In the genomic region with DNA sequence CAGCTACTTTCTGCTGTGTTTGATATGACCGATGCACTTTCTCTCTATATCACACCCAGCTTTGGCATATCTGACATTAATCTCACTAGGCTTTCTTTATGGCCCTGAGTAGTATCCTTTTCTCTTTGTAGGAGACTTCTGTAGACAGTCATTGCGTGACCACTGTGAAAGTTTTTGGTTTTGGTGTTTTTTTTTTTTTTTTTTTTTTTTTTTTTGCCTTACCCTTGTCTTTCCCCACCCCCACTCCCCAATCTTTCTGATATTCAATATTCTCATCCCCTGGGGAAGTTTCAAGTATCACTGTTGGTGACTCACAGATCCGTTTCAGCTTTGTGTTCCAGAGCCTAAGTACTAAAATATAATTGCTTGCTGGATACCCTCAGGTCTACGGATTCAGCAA, we compare ENCODE assay signal across 20 mouse cellular contexts. TPM values are rescaled to one million over a fixed set of nuclear protein-coding genes. Genes with fewer than 3 reads are reported as not detected.
DNase-seq lines count a peak whose midpoint lies in the region; TF ChIP-seq lines count a peak whose summit lies in the region.
"Had no signal": no experiment of that assay in that cellular context is flagged by ENCODE, and none has a peak within 500 bp of the region (broad histone marks: within the 10 kb centered on the region; RNA-seq: fewer than 3 reads in every experiment).

No protein-coding gene starts in this region.

- H3K4me2 ChIP-seq in CH12.LX (ENCODE audit: insufficient read depth, low read depth, poor library complexity, severe bottlenecking): peak overlapping the region; percentile 61; the same call in 1 of the 2 replicates
- peak overlapping the region; percentile 35 for H3K4me2 ChIP-seq in myocyte (ENCODE audit: low read depth)

- H3K4me3 ChIP-seq in CH12.LX (replicated peaks in 1 of 3; ENCODE audit: low read depth in 2 of 3, low read length in 2 of 3, poor library complexity in 1 of 3): no peak overlapping the region
- H3K4me3 ChIP-seq in myocyte: no peak overlapping the region

- no peak overlapping the region for H3K9ac ChIP-seq in CH12.LX (ENCODE audit: insufficient read depth, low read depth)

- H3ac ChIP-seq in myocyte (ENCODE audit: control insufficient read depth, insufficient read length): no peak overlapping the region

- no peaks in the 10 kb centered on the region for H3K9me3 ChIP-seq in CH12.LX (replicated peaks; ENCODE audit: low read length)
- H3K9me3 ChIP-seq: G1E had no signal

- no peak for TF ChIP-seq CTCF in CH12.LX (conservative IDR thresholded peaks at IDR 0.05 in 1 of 2, IDR thresholded peaks at IDR 0.05 in 1 of 2; ENCODE audit: low read depth in 2 of 2, low read length in 2 of 2)

- no peak for DNase-seq in CH12.LX (ENCODE audit: extremely low read depth)
- peak; percentile 11 for DNase-seq in NIH3T3 (ENCODE audit: low read depth)
- no peak for DNase-seq in left cerebral cortex, postnatal 4 days
- no peak for DNase-seq in frontal cortex, postnatal 10 days (ENCODE audit: low spot score in 2 of 2)
- no peak for DNase-seq in layer of hippocampus, adult 9-10 months (ENCODE audit: low spot score)
- DNase-seq: adrenal gland, adult 2 months; adrenal gland, adult 8-10 months; adrenal gland, postnatal 10 days; adrenal gland, postnatal 14 days; adrenal gland, postnatal 25 days; adrenal gland, postnatal 36 days; B cell, adult 2 months; cerebellum, adult 11 months; cerebellum, adult 11-12 months; cerebellum, adult 18-20 months; cerebellum, adult 2 months; cerebellum, adult 8-10 months had no signal

- TF ChIP-seq RAD21 in CH12.LX (IDR thresholded peaks at IDR 0.05; ENCODE audit: low read depth, low read length): no peak

- no peak for TF ChIP-seq EP300 in CH12.LX (IDR thresholded peaks at IDR 0.05; ENCODE audit: low read length)

- no peaks in the 10 kb centered on the region for H3K36me3 ChIP-seq in CH12.LX (replicated peaks in 1 of 2; ENCODE audit: control insufficient read depth in 1 of 2, insufficient read depth in 1 of 2, low read length in 1 of 2)
- H3K36me3 ChIP-seq in myocyte (ENCODE audit: control insufficient read depth, insufficient read depth): no peaks in the 10 kb centered on the region
- H3K36me3 ChIP-seq: G1E had no signal

- intact Hi-C loops in left cerebral cortex, postnatal 4 days (cut with DNase I): no loop called here

- peaks cover 0 to 3% of the 10 kb centered on the region in 2 experiments; a peak in 1 of 4 replicates for H3K4me1 ChIP-seq in CH12.LX (ENCODE audit: control insufficient read depth in 1 of 2, insufficient read depth in 2 of 2)

- in situ Hi-C loops in CH12.LX (cut with MboI; ENCODE audit: low pct_ligation_motif_present, low pct_unique_long_range_greater_than_20kb, low sequenced_read_pairs): no loop called here

- no peak overlapping the region for H3K27ac ChIP-seq in CH12.LX (ENCODE audit: insufficient read depth, low read depth)

- TF ChIP-seq POLR2A in CH12.LX (IDR thresholded peaks at IDR 0.05; ENCODE audit: low read depth, low read length): no peak
- TF ChIP-seq POLR2A in myocyte (IDR thresholded peaks at IDR 0.05; ENCODE audit: insufficient read length, low read depth): no peak

- dilution Hi-C loops in CH12.LX (cut with MboI; ENCODE audit: extremely low pct_ligation_motif_present, extremely low pct_unique_long_range_greater_than_20kb, low sequenced_read_pairs): no loop called here

- H3K79me2 ChIP-seq in CH12.LX (replicated peaks; ENCODE audit: control insufficient read depth, extremely low read depth, insufficient read depth, poor library complexity, severe bottlenecking): no peaks in the 10 kb centered on the region
- no peaks in the 10 kb centered on the region for H3K79me2 ChIP-seq in myocyte (ENCODE audit: control insufficient read depth, insufficient read depth)

- no peaks in the 10 kb centered on the region for H3K27me3 ChIP-seq in CH12.LX (replicated peaks)
- no peaks in the 10 kb centered on the region for H3K27me3 ChIP-seq in myocyte (ENCODE audit: control insufficient read depth, insufficient read depth, insufficient read length)
- H3K27me3 ChIP-seq: Patski had no signal

TF ChIP-seq in CH12.LX, 34 proteins besides CTCF, POLR2A, EP300 and RAD21:
- no peak for TF ChIP-seq JUND (conservative IDR thresholded peaks at IDR 0.05; ENCODE audit: low read depth, low read length)
- peak; percentile 95 for TF ChIP-seq ZNF384 (IDR thresholded peaks at IDR 0.05; ENCODE audit: low read depth, low read length)
- TF ChIP-seq BHLHE40 (IDR thresholded peaks at IDR 0.05; ENCODE audit: low read depth, low read length): no peak
- TF ChIP-seq HCFC1 (IDR thresholded peaks at IDR 0.05; ENCODE audit: low read depth, low read length): no peak
- TF ChIP-seq JUN (IDR thresholded peaks at IDR 0.05; ENCODE audit: insufficient read depth, low read depth, low read length): no peak
- TF ChIP-seq RCOR1 (conservative IDR thresholded peaks at IDR 0.05; ENCODE audit: low read depth, low read length): no peak

TF ChIP-seq in myocyte, 11 proteins besides CTCF, POLR2A, EP300 and RAD21:
- TF ChIP-seq TCF12 (IDR thresholded peaks at IDR 0.05; ENCODE audit: insufficient read depth, poor library complexity, severe bottlenecking) (no peak), REST (IDR thresholded peaks at IDR 0.05; ENCODE audit: insufficient read depth, insufficient read length) (no peak), POLR2AphosphoS2 (IDR thresholded peaks at IDR 0.05; ENCODE audit: insufficient read length, low read depth) (no peak), MYOD1 (IDR thresholded peaks at IDR 0.05; ENCODE audit: control insufficient read depth in 1 of 3, insufficient read length in 2 of 3, low read depth in 2 of 3) (no peak), USF1 (IDR thresholded peaks at IDR 0.05; ENCODE audit: low read depth) (no peak), MYOG (IDR thresholded peaks at IDR 0.05; ENCODE audit: control insufficient read depth in 1 of 3, insufficient read depth in 1 of 3, insufficient read length in 2 of 3, low read depth in 2 of 3) (no peak), E2F4 (IDR thresholded peaks at IDR 0.05; ENCODE audit: insufficient read depth) (no peak), SRF (IDR thresholded peaks at IDR 0.05; ENCODE audit: control insufficient read depth, insufficient read length, low read depth) (no peak), MAX (IDR thresholded peaks at IDR 0.05; ENCODE audit: low read depth) (no peak), CEBPB (IDR thresholded peaks at IDR 0.05; ENCODE audit: insufficient read depth, poor library complexity, severe bottlenecking) (no peak), TCF3 (IDR thresholded peaks at IDR 0.05; ENCODE audit: insufficient read length, low read depth) (no peak)

RNA-seq across cellular contexts. Expression of a gene that starts 29.2 kb away (rescaled TPM):
- total RNA-seq in CH12.LX (2012; rRNA removed): 15.5 and 15.9 TPM in 2 replicates
- 6.1 and 6.8 TPM in 2 replicates for total RNA-seq in CH12.LX (2014; rRNA removed)
- polyA plus RNA-seq in CH12.LX (2012; ENCODE audit: insufficient read length, low read depth): 27.4 and 30.8 TPM in 2 replicates
- 18.7 TPM for polyA plus RNA-seq in myocyte (2012; fragmentation: generic; extraction: Trizol)
- total RNA-seq in left cerebral cortex, postnatal 4 days (2021): 100 to 1,000 TPM; 267 to 269 TPM

Comparison
In these comparisons a context has a peak if more than half of its experiments do, and no peak if none do; other contexts are left out.
1. RNA of a gene that starts 29.2 kb away (total RNA-seq): 267 to 269 TPM in left cerebral cortex, postnatal 4 days; 6.1 to 15.9 TPM in CH12.LX; every median in the first group is over 10 times any median in the second.